Mouse (Mus musculus) yolk sac, embryonic 10.5 days (tissue): ENCODE data around the gene Mthfd1.

Experiments used
- DNase-seq: peaks from one replicate; pipeline ENCODE4 v3.0.0-alpha.2; 2017; ENCODE audit warnings: low spot score

Gene Mthfd1

GRCm38 (mm10) chr12:76263876-76264275 lies 8.8 kb downstream of the Mthfd1 start:
- peak; percentile 50 for DNase-seq

DNA sequence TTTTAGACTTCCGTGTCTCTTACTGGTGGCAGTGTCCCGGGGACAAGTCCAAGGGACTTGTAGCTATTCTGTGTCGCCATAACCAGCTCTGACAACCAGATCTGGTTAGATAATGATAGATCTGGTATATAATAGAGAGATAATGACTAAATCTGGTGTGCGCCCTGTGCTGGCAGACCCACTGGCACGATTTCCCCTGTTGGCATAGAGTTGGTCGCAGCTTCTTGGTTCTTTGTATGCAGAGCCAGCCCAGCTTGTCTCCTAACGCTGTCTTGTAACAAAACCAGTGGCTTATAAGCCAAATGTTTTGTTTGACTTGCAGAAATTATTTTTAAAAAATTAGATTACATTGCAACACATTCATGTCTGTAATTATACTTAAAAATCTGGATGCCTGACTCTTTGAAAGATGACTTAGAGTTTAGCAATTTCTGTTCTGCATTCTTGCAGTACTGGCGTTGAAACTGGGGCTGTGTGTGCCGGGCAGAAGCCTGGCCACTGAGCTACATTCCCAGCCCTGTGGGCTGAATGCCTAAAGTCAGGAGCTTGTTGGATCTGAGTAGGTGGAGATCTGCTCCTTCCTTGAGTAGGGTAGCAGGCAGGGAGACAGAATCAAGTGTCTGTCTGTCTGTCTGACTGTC lies 9.3 kb downstream of the Mthfd1 start:
- no peak for DNase-seq

GRCm38 (mm10) chr12:76265001-76265400 lies 9.9 kb downstream of the Mthfd1 start:
- no peak for DNase-seq

DNA sequence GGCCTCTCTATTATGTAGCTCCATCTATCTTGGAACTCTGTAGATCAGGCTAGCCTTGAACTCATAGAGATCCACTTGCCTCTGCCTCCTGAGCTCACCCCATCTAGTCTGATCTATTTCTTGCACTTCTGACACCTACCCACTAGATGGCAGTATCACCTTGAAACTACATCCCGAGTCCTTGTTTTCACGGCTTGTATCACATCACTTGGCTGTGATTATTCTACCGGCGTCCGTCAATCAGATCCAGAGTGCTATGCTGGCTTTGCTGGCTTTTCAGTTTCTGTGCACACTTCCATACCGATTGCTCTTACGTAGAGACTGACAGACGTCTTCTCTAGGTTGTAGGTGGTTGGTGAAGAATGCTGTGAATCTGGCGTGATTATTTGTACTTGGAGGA lies 11.8 kb downstream of the Mthfd1 start:
- peak; percentile 27 for DNase-seq

- DNase-seq, result no peak
These were observed 13.6 kb downstream of the Mthfd1 start for GRCm38 (mm10) chr12:76268686-76269085.

GRCm38 (mm10) chr12:76269196-76269595 lies 14.1 kb downstream of the Mthfd1 start:
- DNase-seq, result peak; percentile 57

DNA sequence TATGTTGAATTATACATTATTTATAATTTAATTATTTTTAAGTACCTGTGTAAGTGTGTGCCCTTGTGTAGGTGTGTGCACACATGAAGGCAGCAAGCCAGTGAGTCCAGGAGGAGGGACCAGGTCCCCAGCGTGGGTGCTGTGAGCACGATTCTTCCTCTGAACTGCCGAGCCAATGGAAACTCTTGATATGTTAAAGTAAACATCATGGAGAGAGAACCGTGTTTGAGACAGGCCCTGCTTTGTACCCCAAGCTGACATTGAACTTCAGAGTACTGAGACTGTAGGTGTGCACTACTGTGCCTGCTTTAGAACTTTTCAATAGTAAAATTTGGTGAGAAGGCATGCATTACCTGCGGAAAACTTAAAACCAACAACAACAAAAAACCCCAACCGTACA lies 16.4 kb downstream of the Mthfd1 start:
- DNase-seq, result no peak

- peak; percentile 55 for DNase-seq
These were observed 17.8 kb downstream of the Mthfd1 start for GRCm38 (mm10) chr12:76272610-76273524.

- no peak for DNase-seq
These were observed 23.1 kb downstream of the Mthfd1 start for GRCm38 (mm10) chr12:76278209-76278608.

DNA sequence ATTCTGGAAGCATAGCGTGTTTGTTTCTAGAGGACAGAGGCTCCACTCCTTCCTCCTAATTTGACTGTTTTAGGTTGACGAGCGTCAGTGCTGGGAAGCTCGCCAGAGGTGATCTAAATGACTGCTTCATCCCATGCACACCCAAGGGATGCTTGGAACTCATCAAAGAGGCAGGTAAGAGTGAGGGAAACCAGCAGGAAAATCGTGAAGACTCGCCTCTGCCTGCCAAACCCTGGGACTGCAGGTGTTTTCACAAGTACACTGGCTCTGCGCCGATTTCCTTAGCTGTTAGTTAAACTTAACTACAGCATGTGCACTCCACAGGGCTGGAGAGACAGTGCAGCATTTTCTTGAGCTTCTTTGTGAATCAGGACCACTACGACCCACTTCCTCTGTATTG lies 25.5 kb downstream of the Mthfd1 start:
- DNase-seq, result no peak

DNA sequence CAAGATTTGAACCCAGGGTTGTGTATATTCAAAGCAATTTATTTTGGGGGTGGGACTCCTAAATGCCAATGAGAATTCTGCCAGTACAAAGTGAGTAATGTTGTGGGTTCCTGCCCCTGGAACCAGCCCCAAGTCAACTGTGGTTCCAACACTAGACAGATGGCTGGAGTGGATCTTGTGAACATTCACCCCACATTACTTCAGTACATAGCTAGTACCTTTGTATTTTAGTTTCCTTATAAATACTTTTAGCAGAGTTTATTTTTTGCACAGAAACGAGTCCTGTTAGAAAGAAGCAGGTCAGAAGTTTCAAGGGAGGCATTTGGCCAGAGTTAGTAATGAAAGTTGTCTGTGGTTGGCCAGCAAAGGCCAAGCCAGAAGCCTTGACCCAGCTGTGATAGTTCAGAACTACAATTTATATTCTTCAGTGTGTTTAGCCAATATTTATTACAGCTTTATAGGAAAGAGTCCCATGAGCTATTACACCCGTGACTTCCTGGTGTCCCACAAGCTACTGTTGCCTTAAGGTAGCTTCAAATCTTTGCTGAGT lies 26.1 kb downstream of the Mthfd1 start:
- no peak for DNase-seq

- peak; percentile 43 for DNase-seq
These were observed 27.0 kb downstream of the Mthfd1 start for GRCm38 (mm10) chr12:76282132-76282531.

GRCm38 (mm10) chr12:76282532-76283173 lies 27.6 kb downstream of the Mthfd1 start:
- no peak for DNase-seq

DNA sequence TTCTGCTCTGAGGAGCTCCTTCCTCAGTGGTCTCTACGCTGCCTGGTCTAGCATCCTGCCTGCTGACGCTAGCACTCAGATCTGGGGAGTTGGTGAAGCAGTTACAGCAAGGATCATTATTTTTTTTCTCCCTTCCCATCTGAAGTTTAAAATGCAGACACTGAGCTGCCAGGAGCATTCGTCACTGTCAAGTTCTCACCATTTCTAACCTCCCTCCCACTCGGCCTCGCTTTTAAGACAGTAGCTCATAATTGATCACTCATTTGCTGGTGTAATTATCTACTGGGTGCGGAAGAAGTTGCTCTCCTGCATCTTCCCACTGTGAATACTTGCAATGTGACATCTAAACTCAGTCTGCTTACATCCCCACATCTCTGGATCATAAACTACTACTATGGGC lies 30.3 kb downstream of the Mthfd1 start:
- no peak for DNase-seq

DNA sequence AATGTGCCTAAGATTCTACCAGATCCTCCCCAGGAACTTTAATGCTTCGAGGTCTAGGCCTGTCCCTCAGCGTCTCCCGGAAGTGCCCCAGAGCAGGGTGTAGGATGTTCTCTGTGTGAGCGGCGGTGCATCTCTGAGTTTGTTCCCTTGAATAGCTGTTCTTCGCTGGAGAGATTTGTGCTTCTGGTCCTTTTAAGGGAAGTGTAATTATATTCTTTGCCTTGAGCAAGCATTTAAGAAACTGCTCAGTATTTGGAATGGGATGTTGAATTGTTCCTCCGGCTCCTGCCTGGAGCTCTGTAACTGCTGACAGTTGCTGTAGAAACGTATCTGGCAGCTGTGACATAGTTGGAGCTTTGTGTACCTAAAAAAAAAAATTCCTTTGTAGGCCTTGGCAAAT lies 32.9 kb downstream of the Mthfd1 start:
- DNase-seq, result no peak

DNA sequence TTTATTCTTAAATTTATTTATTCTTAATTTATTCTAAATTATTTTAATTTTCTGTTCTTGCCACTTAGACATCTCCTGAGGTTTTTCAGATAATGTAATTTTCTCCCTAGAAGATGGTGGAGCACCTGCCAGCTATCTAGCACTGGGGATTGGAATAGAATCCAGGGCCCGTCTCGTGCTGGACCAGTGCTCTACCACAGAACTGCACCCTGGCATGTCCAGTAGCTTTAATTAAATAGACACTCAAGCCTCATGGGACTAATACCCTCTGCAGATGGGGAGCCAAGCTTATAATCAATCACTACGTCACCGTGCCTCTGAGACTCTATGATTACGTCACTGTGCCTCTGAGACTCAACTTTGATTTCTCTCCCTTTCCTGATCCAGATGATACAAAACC lies 33.4 kb downstream of the Mthfd1 start:
- no peak for DNase-seq

DNA sequence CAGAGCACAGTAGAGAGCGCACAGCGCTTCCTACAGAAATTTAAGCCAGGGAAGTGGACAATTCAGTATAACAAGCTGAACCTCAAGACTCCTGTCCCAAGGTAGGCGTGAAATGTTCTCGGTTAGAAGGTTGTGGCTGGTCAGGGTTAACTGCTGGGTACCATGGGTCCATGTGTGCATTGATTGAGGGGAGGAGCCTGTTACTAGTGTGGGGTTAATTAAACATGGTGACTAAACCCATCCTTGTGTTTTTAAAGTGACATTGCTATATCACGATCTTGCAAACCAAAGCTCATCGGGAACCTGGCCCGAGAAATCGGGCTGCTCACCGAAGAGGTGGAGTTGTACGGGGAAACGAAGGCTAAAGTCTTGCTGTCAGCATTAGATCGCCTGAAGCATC lies 34.3 kb downstream of the Mthfd1 start:
- DNase-seq, result no peak

DNA sequence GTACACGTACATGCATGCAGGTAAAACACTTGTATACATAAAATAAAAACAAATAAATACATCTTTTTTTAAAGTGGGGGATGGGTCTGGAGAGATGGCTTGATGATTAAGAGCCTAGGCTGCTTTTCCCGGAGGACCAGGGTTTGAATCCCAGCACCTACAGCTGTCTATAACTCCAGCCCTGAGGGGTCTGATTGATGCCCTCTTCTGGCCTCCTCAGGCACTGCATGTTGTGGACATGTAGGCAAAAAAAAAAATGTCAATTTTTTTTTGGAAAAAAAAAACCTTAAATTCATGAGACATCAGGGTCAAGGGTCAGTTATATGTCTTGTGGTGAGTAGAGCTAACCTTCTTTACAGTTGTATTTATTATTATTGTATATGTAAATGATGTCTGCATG lies 35.2 kb downstream of the Mthfd1 start:
- no peak for DNase-seq

- peak; percentile 34 for DNase-seq
These were observed 38.1 kb downstream of the Mthfd1 start for GRCm38 (mm10) chr12:76293192-76293591.

- DNase-seq, result no peak
These were observed 42.7 kb downstream of the Mthfd1 start for GRCm38 (mm10) chr12:76297830-76298229.

DNA sequence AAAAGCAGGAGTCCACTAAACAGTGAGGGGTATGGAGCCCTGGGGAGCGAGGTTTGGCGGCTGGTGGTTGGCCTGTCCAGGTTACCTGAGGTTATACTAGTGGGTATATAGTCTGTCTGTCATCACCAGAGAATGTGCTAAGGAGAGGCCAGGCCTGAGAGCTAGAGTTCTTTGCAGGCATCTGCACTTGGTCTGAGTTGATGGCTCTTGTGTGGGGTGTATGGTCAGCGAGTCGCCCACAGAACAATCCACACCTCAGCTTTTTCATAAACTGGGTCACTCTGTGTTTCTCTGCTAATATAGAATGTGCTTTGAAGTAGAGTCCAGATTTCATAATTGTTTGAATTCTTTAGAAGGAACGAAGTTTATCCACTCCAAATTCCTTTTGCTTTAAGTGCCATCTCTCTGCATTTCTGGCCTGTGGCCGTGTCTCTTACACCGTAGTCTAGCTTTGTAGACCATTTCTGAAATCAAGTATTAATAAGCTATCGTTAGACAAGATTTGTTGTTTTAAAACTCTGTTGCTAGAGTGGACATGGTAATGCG lies 44.3 kb downstream of the Mthfd1 start:
- no peak for DNase-seq

- no peak for DNase-seq
These were observed 45.3 kb downstream of the Mthfd1 start for GRCm38 (mm10) chr12:76300367-76300766.
